Mouse (Mus musculus): ENCODE results near the gene Arhgef16. TPM values are rescaled to one million over a fixed set of nuclear protein-coding genes. Genes with fewer than 3 reads are reported as not detected.

Arhgef16 gene
- polyA plus RNA-seq, 1 experiment, result 0.32 TPM

GRCm38 (mm10) chr4:154252537-154253255 lies 48.8 kb downstream of the Arhgef16 start:
- Histone ChIP-seq H3K4me3 (ENCODE audit: insufficient read depth, low read length) (no peak overlapping the region), H3K27ac (ENCODE audit: insufficient read depth, low read length) (no peak overlapping the region), H3K4me1 (ENCODE audit: control insufficient read depth, insufficient read depth, low read length) (peaks cover 7% of the 10 kb centered on the region)
- TF ChIP-seq POLR2A (IDR thresholded peaks at IDR 0.05; ENCODE audit: low read depth, low read length), result no peak
- no peak for TF ChIP-seq CTCF (IDR thresholded peaks at IDR 0.05; ENCODE audit: borderline replicate concordance, insufficient read depth, low read length)

- Histone ChIP-seq H3K4me3 (ENCODE audit: insufficient read depth, low read length) (no peak overlapping the region), H3K27ac (ENCODE audit: insufficient read depth, low read length) (no peak overlapping the region), H3K4me1 (ENCODE audit: control insufficient read depth, insufficient read depth, low read length) (peaks cover 16% of the 10 kb centered on the region)
- TF ChIP-seq CTCF (IDR thresholded peaks at IDR 0.05; ENCODE audit: borderline replicate concordance, insufficient read depth, low read length) (no peak), POLR2A (IDR thresholded peaks at IDR 0.05; ENCODE audit: low read depth, low read length) (no peak)
These were observed 52.2 kb downstream of the Arhgef16 start for GRCm38 (mm10) chr4:154249316-154249715.

GRCm38 (mm10) chr4:154248092-154248805 lies 53.2 kb downstream of the Arhgef16 start:
- H3K4me3 ChIP-seq (ENCODE audit: insufficient read depth, low read length), result no peak overlapping the region
- peak overlapping the region; percentile 18; the same call in 1 of the 2 replicates for H3K27ac ChIP-seq (ENCODE audit: insufficient read depth, low read length)
- peaks cover 16% of the 10 kb centered on the region for H3K4me1 ChIP-seq (ENCODE audit: control insufficient read depth, insufficient read depth, low read length)
- no peak for TF ChIP-seq POLR2A (IDR thresholded peaks at IDR 0.05; ENCODE audit: low read depth, low read length)
- TF ChIP-seq CTCF (IDR thresholded peaks at IDR 0.05; ENCODE audit: borderline replicate concordance, insufficient read depth, low read length), result no peak

- peaks cover 16% of the 10 kb centered on the region for H3K4me1 ChIP-seq (ENCODE audit: control insufficient read depth, insufficient read depth, low read length)
- no peak for TF ChIP-seq CTCF (IDR thresholded peaks at IDR 0.05; ENCODE audit: borderline replicate concordance, insufficient read depth, low read length)
- no peak for TF ChIP-seq POLR2A (IDR thresholded peaks at IDR 0.05; ENCODE audit: low read depth, low read length)
- no peak overlapping the region for H3K4me3 ChIP-seq (ENCODE audit: insufficient read depth, low read length)
- H3K27ac ChIP-seq (ENCODE audit: insufficient read depth, low read length), result peak overlapping the region; percentile 18; the same call in 1 of the 2 replicates
These were observed 54.0 kb downstream of the Arhgef16 start for GRCm38 (mm10) chr4:154247207-154248091.

- no peak overlapping the region for H3K4me3 ChIP-seq (ENCODE audit: insufficient read depth, low read length)
- no peak for TF ChIP-seq POLR2A (IDR thresholded peaks at IDR 0.05; ENCODE audit: low read depth, low read length)
- TF ChIP-seq CTCF (IDR thresholded peaks at IDR 0.05; ENCODE audit: borderline replicate concordance, insufficient read depth, low read length), result peak; percentile 88; the same call in 1 of the 2 replicates
- no peak overlapping the region; the same call in 1 of the 2 replicates for H3K27ac ChIP-seq (ENCODE audit: insufficient read depth, low read length)
- H3K4me1 ChIP-seq (ENCODE audit: control insufficient read depth, insufficient read depth, low read length), result peaks cover 16% of the 10 kb centered on the region
These were observed 55.1 kb downstream of the Arhgef16 start for GRCm38 (mm10) chr4:154246115-154247040.

- TF ChIP-seq POLR2A (IDR thresholded peaks at IDR 0.05; ENCODE audit: low read depth, low read length), result no peak
- TF ChIP-seq CTCF (IDR thresholded peaks at IDR 0.05; ENCODE audit: borderline replicate concordance, insufficient read depth, low read length), result no peak
- Histone ChIP-seq H3K4me1 (ENCODE audit: control insufficient read depth, insufficient read depth, low read length) (peaks cover 16% of the 10 kb centered on the region), H3K4me3 (ENCODE audit: insufficient read depth, low read length) (no peak overlapping the region), H3K27ac (ENCODE audit: insufficient read depth, low read length) (no peak overlapping the region; the same call in 1 of the 2 replicates)
These were observed 56.1 kb downstream of the Arhgef16 start for GRCm38 (mm10) chr4:154245342-154245741.

- Histone ChIP-seq H3K4me3 (ENCODE audit: insufficient read depth, low read length) (no peak overlapping the region), H3K27ac (ENCODE audit: insufficient read depth, low read length) (no peak overlapping the region), H3K4me1 (ENCODE audit: control insufficient read depth, insufficient read depth, low read length) (0 out of 2 replicates have a peak, but pooled peaks cover 3% of the 10 kb centered on the region)
- no peak for TF ChIP-seq POLR2A (IDR thresholded peaks at IDR 0.05; ENCODE audit: low read depth, low read length)
- no peak for TF ChIP-seq CTCF (IDR thresholded peaks at IDR 0.05; ENCODE audit: borderline replicate concordance, insufficient read depth, low read length)
These were observed 60.9 kb downstream of the Arhgef16 start for GRCm38 (mm10) chr4:154240608-154241007.

GRCm38 (mm10) chr4:154239199-154239598 lies 62.3 kb downstream of the Arhgef16 start:
- no peak for TF ChIP-seq POLR2A (IDR thresholded peaks at IDR 0.05; ENCODE audit: low read depth, low read length)
- no peak overlapping the region for H3K4me3 ChIP-seq (ENCODE audit: insufficient read depth, low read length)
- H3K27ac ChIP-seq (ENCODE audit: insufficient read depth, low read length), result no peak overlapping the region
- 0 out of 2 replicates have a peak, but pooled peaks cover 2% of the 10 kb centered on the region for H3K4me1 ChIP-seq (ENCODE audit: control insufficient read depth, insufficient read depth, low read length)

Data from embryonic fibroblast, embryonic 13.5 days (primary cell).